Mouse (Mus musculus) neural tube, embryonic 11.5 days (tissue): Measurements from ENCODE around the gene Brd3. TPM values are rescaled to one million over a fixed set of nuclear protein-coding genes. Genes with fewer than 3 reads are reported as not detected.

ENCODE experiments used
- ATAC-seq: fragments of 200-750 bp; cut with Nextera tagmentation; 2 replicates; pipeline ENCODE4 v1.8.0; 2017; ENCODE audit warnings: moderate number of reproducible peaks, mild to moderate bottlenecking, moderate TSS enrichment, moderate library complexity; ENCODE audit not compliant: insufficient read depth, low FRiP score, low TSS enrichment
- DNase-seq: peaks from one replicate; pipeline ENCODE4 v3.0.0-alpha.2; 2015; ENCODE audit warnings: low spot score
- H3K27ac ChIP-seq: fragments of 300-500 bp; sonication (generic); 2 replicates; pipeline ENCODE4 v1.5.1; 2014; ENCODE audit warnings: low read depth, mild to moderate bottlenecking, low read length
- H3K27me3 ChIP-seq: fragments of 300-500 bp; sonication (generic); 2 replicates; pipeline ENCODE4 v1.6.1; 2014; ENCODE audit warnings: mild to moderate bottlenecking, low read length, mixed read lengths; ENCODE audit not compliant: control insufficient read depth, insufficient read depth
- H3K36me3 ChIP-seq: fragments of 300-500 bp; sonication (generic); 2 replicates; pipeline ENCODE4 v1.6.1; 2014; ENCODE audit warnings: mild to moderate bottlenecking, low read length, moderate library complexity, mixed read lengths; ENCODE audit not compliant: control insufficient read depth, insufficient read depth
- H3K4me1 ChIP-seq: fragments of 300-500 bp; sonication (generic); 2 replicates; pipeline ENCODE4 v1.6.1; 2014; ENCODE audit warnings: low read length, mixed read lengths; ENCODE audit not compliant: control insufficient read depth, insufficient read depth
- H3K4me2 ChIP-seq: fragments of 300-500 bp; sonication (generic); 2 replicates; pipeline ENCODE4 v1.6.1; 2014; ENCODE audit warnings: low read depth, mild to moderate bottlenecking, moderate library complexity
- H3K4me3 ChIP-seq: fragments of 300-500 bp; sonication (generic); 2 replicates; pipeline ENCODE4 v1.5.1; 2014; ENCODE audit warnings: low read depth, low read length
- H3K9ac ChIP-seq: fragments of 300-500 bp; sonication (generic); 2 replicates; pipeline ENCODE4 v1.6.1; 2014; ENCODE audit warnings: mild to moderate bottlenecking, low read length
- H3K9me3 ChIP-seq: fragments of 300-500 bp; sonication (generic); 2 replicates; pipeline ENCODE4 v1.6.1; 2016; ENCODE audit warnings: low read length; ENCODE audit not compliant: control insufficient read depth
- WGBS: fragments of 180-500 bp; shearing (Covaris S2); extraction: QIAGEN DNeasy Blood & Tissue Kit; methylation state at CpG from one replicate; pipeline ENCODE4 v1.1.7; 2014; 5-methylcytosine and 5-hydroxymethylcytosine counted together
- polyA plus RNA-seq: library from polyadenylated mRNA; unstranded; fragments of >200 nt; fragmentation: Nextera tagmentation; extraction: Ambion mirVana; gene quantifications from 2 replicates; pipeline ENCODE4 v1.2.1, GENCODE M21; 2014

Gene Brd3
- polyA plus RNA-seq, 1 experiment from 2014 or later = 198 TPM

DNA sequence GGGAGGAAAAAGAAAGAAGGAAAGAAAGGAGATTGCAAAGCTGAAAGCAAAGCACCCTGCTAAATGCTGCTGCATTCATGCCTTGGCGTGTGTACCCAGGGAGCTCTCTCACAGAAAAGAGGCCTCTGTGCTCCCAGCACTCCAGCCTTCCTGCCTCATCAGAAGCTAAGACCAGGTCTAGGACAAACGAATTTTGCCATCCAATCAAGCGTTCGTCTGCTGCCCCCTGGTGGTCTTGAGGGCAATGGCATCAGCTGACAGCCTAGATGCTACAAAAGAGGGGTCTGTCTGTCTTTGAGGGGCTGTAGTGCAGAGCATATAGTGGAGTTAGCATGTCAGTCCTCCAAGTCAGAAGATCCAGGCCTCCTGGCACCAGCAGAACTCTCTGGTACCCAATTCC is 79.4 kb downstream of the Brd3 start:
- Histone ChIP-seq H3K9ac (no peak overlapping the region), H3K27me3 (no peaks in the 10 kb centered on the region), H3K9me3 (no peaks in the 10 kb centered on the region), H3K27ac (no peak overlapping the region), H3K4me1 (peaks cover 21% of the 10 kb centered on the region), H3K4me2 (no peak overlapping the region), H3K4me3 (no peak overlapping the region), H3K36me3 (no peaks in the 10 kb centered on the region)
- DNase-seq (peak; percentile 91), ATAC-seq (no peak)
- 0% methylated on average over 4 of the region's 4 CpGs for WGBS

DNA sequence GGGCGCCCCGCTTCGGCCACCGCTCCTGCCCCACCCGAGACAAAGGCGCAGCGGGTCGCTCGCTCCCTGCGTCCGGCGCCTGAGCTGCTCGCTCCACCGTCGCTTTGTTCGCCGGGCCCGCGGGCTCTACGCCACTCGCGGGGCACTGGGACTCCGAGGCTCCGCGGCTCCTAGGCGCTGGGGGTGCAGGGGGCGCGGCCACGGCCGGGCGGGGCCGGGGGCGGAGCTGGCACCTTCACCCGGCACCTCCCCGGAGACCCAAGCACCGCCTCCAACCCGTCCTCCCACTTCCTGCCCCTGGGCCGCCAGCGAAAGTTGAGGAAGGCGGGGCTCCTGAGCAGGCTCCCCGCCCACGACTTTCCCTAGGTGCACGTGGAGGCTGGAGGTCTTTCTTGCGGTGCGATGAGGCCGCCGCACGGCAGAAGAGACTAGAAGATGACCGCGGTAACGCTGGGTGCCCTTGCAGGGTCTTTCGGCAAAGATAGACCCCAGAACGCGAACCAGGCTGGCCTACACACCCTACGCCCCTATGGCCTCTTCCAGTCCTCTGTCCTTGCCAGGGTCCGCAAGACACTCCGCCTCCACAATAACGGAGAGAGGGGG is 80.5 kb downstream of the Brd3 start, which contains the start of gene Vav2:
Gene Vav2, minus strand, starts transcription at position 179 of the 603 bp plus-strand sequence.
- peak; percentile 96 for DNase-seq
- H3K4me1 ChIP-seq = peaks cover 22% of the 10 kb centered on the region

DNA sequence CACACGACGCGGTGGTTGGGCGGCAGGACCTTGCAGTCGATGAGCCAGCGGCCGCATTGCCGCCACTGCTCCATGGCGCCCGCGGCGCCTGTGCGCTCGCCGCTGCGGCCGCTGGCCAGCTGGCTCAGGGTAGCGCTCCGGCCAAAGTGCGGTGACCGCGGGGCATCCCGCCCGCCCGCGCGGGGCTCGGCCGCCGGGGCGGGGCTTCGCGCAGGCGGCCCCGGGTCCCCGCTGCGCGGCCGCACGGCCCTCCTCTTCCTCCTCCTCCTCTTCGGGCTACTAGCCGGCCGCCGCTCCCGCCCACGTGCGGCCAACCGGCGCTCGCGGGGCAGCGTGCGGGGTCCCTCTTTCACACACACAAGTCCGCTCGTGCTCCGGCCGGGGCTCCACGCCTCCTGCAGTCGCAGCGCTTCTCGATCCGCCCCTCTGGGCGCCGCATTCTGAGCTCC is 81.0 kb downstream of the Brd3 start:
- under 1% methylated on average over 57 of the region's 64 CpGs for WGBS
- H3K36me3 ChIP-seq = no peaks in the 10 kb centered on the region
- peak overlapping the region; percentile 96 for H3K9ac ChIP-seq
- ATAC-seq (peak; percentile 38), DNase-seq (peak; percentile 65)
- peak overlapping the region; percentile 94 for H3K4me3 ChIP-seq
- H3K27me3 ChIP-seq = no peaks in the 10 kb centered on the region
- H3K27ac ChIP-seq = peak overlapping the region; percentile 91
- H3K4me1 ChIP-seq = peaks cover 22% of the 10 kb centered on the region
- H3K9me3 ChIP-seq = no peaks in the 10 kb centered on the region
- peak overlapping the region; percentile 97 for H3K4me2 ChIP-seq

More for the DNA sequence above, 80.5 kb downstream of the Brd3 start, which contains the start of gene Vav2:
- no peaks in the 10 kb centered on the region for H3K27me3 ChIP-seq
- H3K27ac ChIP-seq = peak within 1 kb of the TSS; percentile 91
- peak within 1 kb of the TSS; percentile 96 for H3K9ac ChIP-seq
- peak within 1 kb of the TSS; percentile 94 for H3K4me3 ChIP-seq
- peak within 1 kb of the TSS; percentile 97 for H3K4me2 ChIP-seq
- no peaks in the 10 kb centered on the region for H3K36me3 ChIP-seq
- no peaks in the 10 kb centered on the region for H3K9me3 ChIP-seq
- peak; percentile 91 for ATAC-seq
- WGBS = under 1% methylated on average over 56 of the region's 58 CpGs

DNA sequence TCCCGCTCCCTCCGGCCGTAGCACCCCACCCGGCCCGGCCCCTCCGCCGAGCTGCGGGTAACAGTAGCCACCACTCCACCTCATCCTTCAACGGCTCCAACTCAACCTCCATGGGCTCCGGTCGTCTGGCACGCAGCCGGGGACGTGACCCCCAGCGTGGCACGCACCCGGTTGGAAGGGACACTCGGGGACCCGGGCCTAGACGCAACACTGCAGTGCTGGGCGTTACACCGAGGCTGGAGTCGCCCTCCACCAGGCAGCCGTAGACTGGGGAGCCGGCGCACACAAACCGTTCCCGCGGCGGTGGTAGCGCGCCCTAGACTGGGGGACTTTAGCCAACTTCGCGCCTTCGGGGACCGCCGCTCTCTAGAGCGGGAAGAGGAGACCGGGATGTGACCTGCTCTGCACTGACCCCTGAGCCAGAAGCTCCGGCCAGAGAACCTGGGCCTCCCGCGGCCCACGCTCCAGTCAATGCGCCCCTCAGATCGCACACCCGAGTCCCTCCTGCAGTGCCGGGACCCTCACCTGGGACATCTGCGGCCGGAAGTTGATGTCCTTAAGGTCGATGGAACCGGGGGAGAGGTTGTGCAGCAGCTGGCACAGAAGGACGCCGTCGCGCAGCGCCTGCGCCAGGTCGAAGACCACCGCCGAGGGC is 81.6 kb downstream of the Brd3 start:
- Histone ChIP-seq H3K36me3 (no peaks in the 10 kb centered on the region), H3K4me3 (peak overlapping the region; percentile 94), H3K9me3 (no peaks in the 10 kb centered on the region), H3K27ac (peak overlapping the region; percentile 91), H3K9ac (peak overlapping the region; percentile 96), H3K4me1 (peaks cover 25% of the 10 kb centered on the region), H3K4me2 (peak overlapping the region; percentile 97), H3K27me3 (no peaks in the 10 kb centered on the region)
- under 1% methylated on average over 53 of the region's 60 CpGs for WGBS
- peak; percentile 5; the same call in 1 of the 2 replicates for ATAC-seq
- DNase-seq = peak; percentile 47

DNA sequence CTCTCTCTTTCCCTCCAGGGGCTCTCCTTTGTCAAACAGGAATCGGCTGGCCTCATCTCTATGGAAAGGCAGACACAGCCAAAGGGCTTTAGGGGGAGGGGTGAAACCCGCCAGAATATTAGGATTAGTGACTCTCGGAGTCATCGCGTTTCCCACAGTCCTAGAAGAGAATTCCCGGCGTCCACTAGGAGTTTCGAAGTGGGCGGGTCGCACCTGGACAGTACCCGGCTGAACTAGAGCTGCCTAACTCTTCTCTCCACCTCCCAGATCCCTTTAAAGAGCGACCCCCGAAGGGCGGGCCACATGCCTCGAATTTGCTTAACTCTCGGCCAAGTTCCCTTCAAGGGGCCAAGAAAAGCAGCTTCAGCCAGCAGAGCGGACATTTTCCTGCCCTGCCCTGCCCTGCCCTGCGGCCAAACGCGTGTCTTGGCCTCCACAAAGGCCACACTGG is 82.3 kb downstream of the Brd3 start:
- no peaks in the 10 kb centered on the region for H3K36me3 ChIP-seq
- under 1% methylated on average over 20 of the region's 20 CpGs for WGBS
- H3K4me3 ChIP-seq = peak overlapping the region; percentile 94
- H3K27me3 ChIP-seq = no peaks in the 10 kb centered on the region
- H3K4me2 ChIP-seq = peak overlapping the region; percentile 97
- H3K4me1 ChIP-seq = peaks cover 25% of the 10 kb centered on the region
- peak overlapping the region; percentile 91; the same call in 1 of the 2 replicates for H3K27ac ChIP-seq
- ATAC-seq (0 out of 2 replicates have a peak, but pooled peaks have one; percentile 6), DNase-seq (peak; percentile 75)
- no peaks in the 10 kb centered on the region for H3K9me3 ChIP-seq
- H3K9ac ChIP-seq = peak overlapping the region; percentile 96

DNA sequence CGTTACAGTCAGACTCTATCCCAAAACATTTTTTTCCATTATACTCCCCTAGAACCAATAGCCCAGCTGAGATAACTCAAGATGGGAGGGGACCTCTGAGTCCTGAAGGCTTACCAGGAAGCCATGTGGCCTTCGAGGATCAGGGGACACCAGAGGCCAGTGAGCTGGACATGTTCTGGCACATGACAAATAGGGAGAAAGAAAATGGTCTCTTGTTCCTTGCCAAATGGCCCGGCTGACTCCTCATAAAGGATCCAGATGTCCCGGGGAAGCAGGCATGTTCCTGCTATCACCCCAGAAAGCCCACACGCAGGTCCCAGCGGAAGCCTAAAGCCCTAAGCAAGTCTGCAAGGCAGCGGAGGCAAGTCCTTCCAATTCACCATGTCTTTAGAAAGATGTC is 83.9 kb downstream of the Brd3 start:
- H3K27ac ChIP-seq = no peak overlapping the region
- peaks cover 31% of the 10 kb centered on the region for H3K4me1 ChIP-seq
- no peak overlapping the region for H3K4me3 ChIP-seq
- WGBS = 58% methylated on average over 7 of the region's 7 CpGs
- 0 out of 2 replicates have a peak overlapping the region, but pooled peaks have one; percentile 96 for H3K9ac ChIP-seq
- no peaks in the 10 kb centered on the region for H3K36me3 ChIP-seq
- DNase-seq (no peak), ATAC-seq (no peak)
- H3K4me2 ChIP-seq = peak overlapping the region; percentile 97
- no peaks in the 10 kb centered on the region for H3K9me3 ChIP-seq
- no peaks in the 10 kb centered on the region for H3K27me3 ChIP-seq

DNA sequence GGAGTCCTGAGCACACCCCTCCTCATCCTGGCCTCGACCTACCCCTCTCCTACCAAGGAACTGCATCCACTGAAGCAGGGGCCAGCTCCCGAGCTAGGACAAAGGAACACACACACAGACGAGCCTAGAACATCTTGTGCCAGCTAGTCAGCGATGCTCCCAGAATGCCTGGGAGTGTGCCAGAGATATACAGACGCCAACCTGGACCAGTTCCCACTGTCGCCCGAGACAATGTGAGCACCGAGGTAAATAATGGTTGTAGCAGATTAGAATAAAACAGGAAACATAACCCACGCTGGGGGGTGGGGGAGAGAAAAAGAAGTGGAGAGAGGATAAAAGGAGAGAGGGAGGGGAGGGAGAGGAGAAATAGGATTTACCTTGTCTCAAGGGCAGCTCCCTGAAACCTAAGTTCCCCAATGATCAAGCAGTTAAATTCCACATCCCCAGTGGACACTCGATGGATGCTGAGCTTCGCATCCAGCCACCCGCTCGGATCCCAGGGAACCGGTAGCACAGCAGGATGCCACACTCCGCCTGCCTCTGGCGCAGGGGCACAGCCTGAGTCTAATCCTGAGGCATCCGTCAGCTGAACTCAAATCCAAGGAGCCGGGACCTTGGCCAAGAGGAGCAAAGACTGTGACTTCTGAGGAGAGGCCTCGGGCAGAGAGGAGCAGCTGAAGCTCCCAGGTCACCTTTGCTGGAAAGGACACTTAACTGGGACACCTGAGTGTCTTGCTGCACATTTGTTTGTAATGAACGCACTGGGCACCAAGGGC is 86.0 kb downstream of the Brd3 start:
- no peaks in the 10 kb centered on the region for H3K36me3 ChIP-seq
- peaks cover 35% of the 10 kb centered on the region for H3K4me1 ChIP-seq
- no peak overlapping the region for H3K4me2 ChIP-seq
- H3K27me3 ChIP-seq = no peaks in the 10 kb centered on the region
- no peak for ATAC-seq
- DNase-seq = no peak
- no peaks in the 10 kb centered on the region for H3K9me3 ChIP-seq
- no peak overlapping the region for H3K27ac ChIP-seq
- 84% methylated on average over 20 of the region's 20 CpGs for WGBS
- no peak overlapping the region for H3K4me3 ChIP-seq
- no peak overlapping the region for H3K9ac ChIP-seq

DNA sequence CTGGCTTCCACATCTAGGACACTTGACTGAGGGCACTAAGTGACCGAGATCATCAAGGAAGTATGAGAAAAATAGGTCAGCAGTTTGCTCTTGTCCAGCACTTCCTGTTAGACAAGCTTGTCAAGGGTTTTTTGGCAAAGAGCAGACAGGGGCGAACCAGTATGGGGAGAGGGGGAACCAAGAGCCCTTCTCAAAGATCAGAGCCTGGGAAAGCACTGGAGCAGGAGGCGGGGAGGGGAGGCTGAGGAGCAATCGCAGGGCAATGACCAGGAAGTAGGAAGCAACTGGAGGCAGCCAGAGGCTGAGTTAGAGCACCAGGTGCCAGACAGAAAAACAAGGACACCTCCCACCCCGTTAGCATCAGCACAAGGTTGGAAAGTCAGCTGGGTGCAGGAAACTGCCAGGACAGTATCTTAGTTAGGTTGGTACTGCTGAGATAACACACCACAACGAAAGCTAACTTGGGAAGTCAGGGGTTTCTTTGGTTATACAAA is 88.8 kb downstream of the Brd3 start:
- Histone ChIP-seq H3K4me3 (no peak overlapping the region), H3K36me3 (no peaks in the 10 kb centered on the region), H3K4me1 (peaks cover 52% of the 10 kb centered on the region), H3K4me2 (no peak overlapping the region), H3K27ac (no peak overlapping the region), H3K27me3 (no peaks in the 10 kb centered on the region), H3K9me3 (no peaks in the 10 kb centered on the region), H3K9ac (no peak overlapping the region)
- 46% methylated on average over 6 of the region's 6 CpGs for WGBS
- no peak for ATAC-seq
- DNase-seq = no peak
